Mouse (Mus musculus) stomach, postnatal 0 days (tissue): ENCODE data around the gene Nqo2.

ENCODE experiments used
- CTCF ChIP-seq: IDR thresholded peaks from 2 replicates; pipeline ENCODE4 v1.5.1; 2016; ENCODE audit warnings: antibody characterized with exemption, low read depth, mild to moderate bottlenecking, moderate library complexity
- EP300 ChIP-seq: optimal IDR thresholded peaks from 2 replicates; pipeline ENCODE3; 2016; ENCODE audit warnings: antibody characterized with exemption

- TF ChIP-seq CTCF (peak; percentile 70), EP300 (no peak)
Measured at GRCm38 (mm10) chr13:33942212-33942779, 22.2 kb upstream of the Nqo2 start.
